Mouse (Mus musculus) myocyte (in vitro differentiated cells): ENCODE measurements around the gene Dmtf1. TPM values are rescaled to one million over a fixed set of nuclear protein-coding genes. Genes with fewer than 3 reads are reported as not detected.

Source experiments
- H3K27me3 ChIP-seq: one replicate; pipeline ENCODE4 v1.6.1; 2011; ENCODE audit not compliant: control insufficient read depth, insufficient read depth, insufficient read length
- H3K36me3 ChIP-seq: one replicate; pipeline ENCODE4 v1.6.1; 2011; ENCODE audit not compliant: control insufficient read depth, insufficient read depth
- H3K4me2 ChIP-seq: one replicate; pipeline ENCODE4 v1.6.1; 2011; ENCODE audit warnings: low read depth, control low read depth
- H3K4me3 ChIP-seq: one replicate; pipeline ENCODE4 v1.5.1; 2011; ENCODE audit warnings: mild to moderate bottlenecking, control low read depth, moderate library complexity
- H3K79me2 ChIP-seq: one replicate; pipeline ENCODE4 v1.6.1; 2011; ENCODE audit not compliant: control insufficient read depth, insufficient read depth
- H3ac ChIP-seq: one replicate; pipeline ENCODE4 v1.6.1; 2011; ENCODE audit not compliant: control insufficient read depth, insufficient read length
- CEBPB ChIP-seq: IDR thresholded peaks from 2 replicates; pipeline ENCODE4 v1.6.1; 2011; ENCODE audit warnings: mild to moderate bottlenecking, moderate library complexity; ENCODE audit not compliant: poor library complexity, insufficient read depth, severe bottlenecking
- E2F4 ChIP-seq: IDR thresholded peaks from one replicate; pipeline ENCODE4 v1.6.1; 2011; ENCODE audit warnings: mild to moderate bottlenecking, control low read depth, moderate library complexity; ENCODE audit not compliant: insufficient read depth
- MAX ChIP-seq: IDR thresholded peaks from one replicate; pipeline ENCODE4 v1.6.1; 2011; ENCODE audit warnings: low read depth, mild to moderate bottlenecking, control low read depth
- MYOD1 ChIP-seq, 3 experiments: IDR thresholded peaks; one replicate each; pipeline ENCODE4 v1.6.1; 2011; ENCODE audit warnings: control low read depth in 2 of 3, low read depth in 2 of 3, mild to moderate bottlenecking in 2 of 3, moderate library complexity in 1 of 3; ENCODE audit not compliant: insufficient read length in 2 of 3, control insufficient read depth in 1 of 3
- MYOG ChIP-seq, 3 experiments: IDR thresholded peaks; one replicate each; pipeline ENCODE4 v1.6.1; 2011; ENCODE audit warnings: control low read depth in 2 of 3, low read depth in 2 of 3, mild to moderate bottlenecking in 2 of 3; ENCODE audit not compliant: insufficient read length in 2 of 3, control insufficient read depth in 1 of 3, insufficient read depth in 1 of 3
- POLR2A ChIP-seq: IDR thresholded peaks from one replicate; pipeline ENCODE4 v1.6.1; 2011; ENCODE audit warnings: low read depth, mild to moderate bottlenecking, control low read depth, moderate library complexity; ENCODE audit not compliant: insufficient read length
- POLR2AphosphoS2 ChIP-seq: IDR thresholded peaks from one replicate; pipeline ENCODE4 v1.6.1; 2011; ENCODE audit warnings: low read depth, control low read depth; ENCODE audit not compliant: insufficient read length
- REST ChIP-seq: IDR thresholded peaks from one replicate; pipeline ENCODE4 v1.6.1; 2011; ENCODE audit warnings: mild to moderate bottlenecking, control low read depth, moderate library complexity; ENCODE audit not compliant: insufficient read depth, insufficient read length
- SRF ChIP-seq: IDR thresholded peaks from one replicate; pipeline ENCODE4 v1.6.1; 2011; ENCODE audit warnings: low read depth; ENCODE audit not compliant: control insufficient read depth, insufficient read length
- TCF12 ChIP-seq: IDR thresholded peaks from one replicate; pipeline ENCODE4 v1.6.1; 2011; ENCODE audit warnings: mild to moderate bottlenecking, control low read depth; ENCODE audit not compliant: poor library complexity, insufficient read depth, severe bottlenecking
- TCF3 ChIP-seq: IDR thresholded peaks from one replicate; pipeline ENCODE4 v1.6.1; 2011; ENCODE audit warnings: low read depth, control low read depth; ENCODE audit not compliant: insufficient read length
- USF1 ChIP-seq: IDR thresholded peaks from one replicate; pipeline ENCODE4 v1.6.1; 2011; ENCODE audit warnings: low read depth, mild to moderate bottlenecking, control low read depth, moderate library complexity
- polyA plus RNA-seq: library from polyadenylated mRNA; unstranded; fragments of >200 nt; fragmentation: generic; extraction: Trizol; gene quantifications from one replicate; pipeline ENCODE4 v1.2.1, GENCODE M21; 2012; ENCODE audit warnings: missing spikeins

Gene Dmtf1
- polyA plus RNA-seq, 1 experiment, result 6.7 TPM

- H3K4me2 ChIP-seq, result no peak overlapping the region
- no peaks in the 10 kb centered on the region for H3K27me3 ChIP-seq
- H3ac ChIP-seq, result no peak overlapping the region
- no peak for TF ChIP-seq TCF3
- no peak for TF ChIP-seq SRF
- TF ChIP-seq CEBPB, result no peak
- no peak for TF ChIP-seq POLR2AphosphoS2
- no peak for TF ChIP-seq USF1
- H3K79me2 ChIP-seq, result no peaks in the 10 kb centered on the region
- H3K4me3 ChIP-seq, result no peak overlapping the region
- no peaks in the 10 kb centered on the region for H3K36me3 ChIP-seq
Observed at GRCm38 (mm10) chr5:9109582-9109981, 52.0 kb downstream of the Dmtf1 start.

- H3ac ChIP-seq, result no peak overlapping the region
Observed at GRCm38 (mm10) chr5:9108490-9108889, 53.1 kb downstream of the Dmtf1 start.

GRCm38 (mm10) chr5:9107296-9108089 lies 54.1 kb downstream of the Dmtf1 start:
- H3K36me3 ChIP-seq, result no peaks in the 10 kb centered on the region
- no peaks in the 10 kb centered on the region for H3K27me3 ChIP-seq
- no peak overlapping the region for H3K4me3 ChIP-seq
- TF ChIP-seq REST (no peak), SRF (no peak), TCF3 (no peak), MYOG (IDR thresholded peaks at IDR 0.05; ENCODE audit: control insufficient read depth in 1 of 3, insufficient read depth in 1 of 3, insufficient read length in 2 of 3, low read depth in 2 of 3) (no peak), POLR2A (no peak), POLR2AphosphoS2 (no peak), CEBPB (no peak), MAX (no peak), E2F4 (no peak), MYOD1 (IDR thresholded peaks at IDR 0.05; ENCODE audit: control insufficient read depth in 1 of 3, insufficient read length in 2 of 3, low read depth in 2 of 3) (no peak), USF1 (no peak), TCF12 (no peak)
- no peak overlapping the region for H3ac ChIP-seq
- H3K79me2 ChIP-seq, result no peaks in the 10 kb centered on the region
- H3K4me2 ChIP-seq, result no peak overlapping the region

More at GRCm38 (mm10) chr5:9108490-9108889, 53.1 kb downstream of the Dmtf1 start:
- Histone ChIP-seq H3K4me3 (no peak overlapping the region), H3K27me3 (no peaks in the 10 kb centered on the region), H3K4me2 (no peak overlapping the region), H3K36me3 (no peaks in the 10 kb centered on the region), H3K79me2 (no peaks in the 10 kb centered on the region)
- TF ChIP-seq REST, result no peak
- TF ChIP-seq MYOD1 (IDR thresholded peaks at IDR 0.05; ENCODE audit: control insufficient read depth in 1 of 3, insufficient read length in 2 of 3, low read depth in 2 of 3), result no peak
- no peak for TF ChIP-seq MAX
- no peak for TF ChIP-seq POLR2A
- no peak for TF ChIP-seq POLR2AphosphoS2
- TF ChIP-seq E2F4, result no peak
- TF ChIP-seq TCF3, result no peak
- no peak for TF ChIP-seq TCF12
- no peak for TF ChIP-seq MYOG (IDR thresholded peaks at IDR 0.05; ENCODE audit: control insufficient read depth in 1 of 3, insufficient read depth in 1 of 3, insufficient read length in 2 of 3, low read depth in 2 of 3)
- no peak for TF ChIP-seq USF1
- TF ChIP-seq CEBPB, result no peak
- TF ChIP-seq SRF, result no peak

GRCm38 (mm10) chr5:9106806-9107205 lies 54.8 kb downstream of the Dmtf1 start:
- TF ChIP-seq E2F4, result no peak

GRCm38 (mm10) chr5:9103958-9104357 lies 57.6 kb downstream of the Dmtf1 start:
- TF ChIP-seq E2F4 (no peak), TCF3 (no peak), USF1 (no peak), TCF12 (no peak), MYOD1 (IDR thresholded peaks at IDR 0.05; ENCODE audit: control insufficient read depth in 1 of 3, insufficient read length in 2 of 3, low read depth in 2 of 3) (no peak), POLR2A (no peak), POLR2AphosphoS2 (no peak), MYOG (IDR thresholded peaks at IDR 0.05; ENCODE audit: control insufficient read depth in 1 of 3, insufficient read depth in 1 of 3, insufficient read length in 2 of 3, low read depth in 2 of 3) (no peak)

More at GRCm38 (mm10) chr5:9106806-9107205, 54.8 kb downstream of the Dmtf1 start:
- no peak overlapping the region for H3K4me3 ChIP-seq
- no peak overlapping the region for H3K4me2 ChIP-seq
- no peaks in the 10 kb centered on the region for H3K36me3 ChIP-seq
- no peak overlapping the region for H3ac ChIP-seq
- H3K27me3 ChIP-seq, result no peaks in the 10 kb centered on the region
- H3K79me2 ChIP-seq, result no peaks in the 10 kb centered on the region

More at GRCm38 (mm10) chr5:9103958-9104357, 57.6 kb downstream of the Dmtf1 start:
- H3K4me3 ChIP-seq, result no peak overlapping the region
- no peak overlapping the region for H3ac ChIP-seq
- H3K4me2 ChIP-seq, result no peak overlapping the region
- no peaks in the 10 kb centered on the region for H3K27me3 ChIP-seq
- H3K79me2 ChIP-seq, result no peaks in the 10 kb centered on the region
- no peaks in the 10 kb centered on the region for H3K36me3 ChIP-seq
